ENCODE assay signal across 7 mouse cellular contexts in the genomic region with DNA sequence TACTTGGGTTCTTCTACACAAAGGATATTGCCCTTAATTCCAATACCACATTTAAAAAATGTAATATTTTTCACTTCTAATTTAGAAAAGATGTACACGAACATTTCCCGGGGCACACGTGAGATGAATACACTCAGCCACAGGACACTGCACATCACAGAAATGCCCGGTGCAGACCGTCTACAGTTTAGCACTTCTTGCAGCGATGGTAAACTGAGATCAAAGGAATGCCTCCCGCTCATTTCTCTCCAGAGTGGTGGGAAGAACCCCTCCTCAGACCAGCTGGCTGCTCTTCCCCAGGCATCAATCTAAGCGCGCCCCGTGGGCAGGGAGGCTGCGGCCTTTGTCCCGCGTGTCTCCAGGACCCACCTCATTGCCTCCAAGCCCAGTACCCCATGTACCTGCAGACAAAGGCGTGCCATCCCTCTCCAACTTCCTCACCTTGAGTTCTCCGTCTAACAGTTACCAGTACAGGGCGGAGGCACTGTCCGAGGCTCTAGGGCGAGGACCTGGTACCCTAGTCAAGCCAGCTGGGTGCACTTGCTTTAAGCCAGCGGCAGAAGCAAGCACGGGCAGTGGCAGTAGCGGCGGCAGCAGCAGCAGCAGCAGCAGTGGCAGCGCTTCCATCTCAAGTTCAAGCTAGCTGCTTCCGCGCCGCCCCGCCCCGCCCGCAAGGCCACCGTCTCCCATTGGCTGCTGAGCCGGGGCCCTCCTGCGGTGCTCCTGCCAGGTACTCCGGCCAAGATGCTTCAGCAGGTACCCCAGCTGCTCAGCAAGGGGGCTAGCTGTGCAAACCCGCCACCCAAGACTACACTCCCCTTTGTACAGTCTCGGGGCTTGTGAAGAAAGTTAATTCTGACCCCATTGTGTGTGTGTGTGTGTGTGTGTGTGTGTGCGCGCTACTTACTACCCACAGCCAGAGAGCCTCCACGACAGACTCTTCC.
DNase-seq lines count a peak whose midpoint lies in the region; ATAC-seq lines count a peak whose summit lies in the region.

No protein-coding gene starts in this region.

- WGBS in hindbrain, embryonic 16.5 days = 4% methylated on average over 34 of the region's 38 CpGs
- 9% methylated on average over 38 of the region's 38 CpGs for WGBS in liver, embryonic 11.5 days

- H3K9ac ChIP-seq in hindbrain, embryonic 16.5 days (ENCODE audit: low read depth, low read length) = peak overlapping the region; percentile 71
- no peak overlapping the region for H3K9ac ChIP-seq in liver, embryonic 11.5 days (ENCODE audit: low read depth, low read length)

- H3K9me3 ChIP-seq in hindbrain, embryonic 16.5 days (ENCODE audit: control insufficient read depth, low read length) = no peaks in the 10 kb centered on the region
- no peaks in the 10 kb centered on the region for H3K9me3 ChIP-seq in liver, embryonic 11.5 days (ENCODE audit: control insufficient read depth, low read length)

- H3K4me3 ChIP-seq in hindbrain, embryonic 16.5 days (ENCODE audit: low read length) = peak overlapping the region; percentile 57
- peak overlapping the region; percentile 40 for H3K4me3 ChIP-seq in liver, embryonic 11.5 days (ENCODE audit: low read depth, low read length)

- H3K4me1 ChIP-seq in hindbrain, embryonic 16.5 days (ENCODE audit: control insufficient read depth, insufficient read depth, low read depth, low read length) = peaks cover 32% of the 10 kb centered on the region
- H3K4me1 ChIP-seq in liver, embryonic 11.5 days (replicated peaks; ENCODE audit: control insufficient read depth, insufficient read depth, low read length) = peaks cover 4% of the 10 kb centered on the region

- H3K27me3 ChIP-seq in hindbrain, embryonic 16.5 days (replicated peaks; ENCODE audit: control insufficient read depth, insufficient read depth, low read length) = no peaks in the 10 kb centered on the region
- H3K27me3 ChIP-seq in liver, embryonic 11.5 days (replicated peaks; ENCODE audit: control insufficient read depth, insufficient read depth, low read length) = peaks cover 7% of the 10 kb centered on the region; the same call in 1 of the 2 replicates

- H3K36me3 ChIP-seq in hindbrain, embryonic 16.5 days (ENCODE audit: control insufficient read depth, insufficient read depth, low read length) = no peaks in the 10 kb centered on the region
- H3K36me3 ChIP-seq in liver, embryonic 11.5 days (ENCODE audit: control insufficient read depth, insufficient read depth, low read length) = no peaks in the 10 kb centered on the region

- peak; percentile 79 for DNase-seq in adrenal gland, adult 2 months
- peak; percentile 54 for DNase-seq in cerebellum, adult 9-11 months
- peak; percentile 55 for DNase-seq in gastrocnemius, postnatal 10 days
- DNase-seq in liver, embryonic 11.5 days (ENCODE audit: low spot score) = peak; percentile 51
- DNase-seq in naive thymus-derived CD4-positive, alpha-beta T cell, adult 2 months (ENCODE audit: low read depth) = peak; percentile 48
- DNase-seq in thymus, postnatal 14 days = peak; percentile 58

- peak overlapping the region; percentile 89 for H3K4me2 ChIP-seq in hindbrain, embryonic 16.5 days (ENCODE audit: low read length)
- H3K4me2 ChIP-seq in liver, embryonic 11.5 days = peak overlapping the region; percentile 75

- ATAC-seq in hindbrain, embryonic 16.5 days = peak; percentile 72
- ATAC-seq in liver, embryonic 11.5 days (replicated peaks; ENCODE audit: low FRiP score) = no peak

- peak overlapping the region; percentile 74 for H3K27ac ChIP-seq in hindbrain, embryonic 16.5 days (ENCODE audit: low read depth, low read length)
- H3K27ac ChIP-seq in liver, embryonic 11.5 days (ENCODE audit: low read depth, low read length) = no peak overlapping the region
